Mouse (Mus musculus) induced T-regulatory cell, adult 2 months (primary cell): ENCODE measurements around the gene Slc25a51.

ENCODE experiments used
- DNase-seq: peaks from one replicate; pipeline ENCODE4 v3.0.0-alpha.2; 2012; ENCODE audit warnings: low read depth

The Slc25a51 gene

DNA sequence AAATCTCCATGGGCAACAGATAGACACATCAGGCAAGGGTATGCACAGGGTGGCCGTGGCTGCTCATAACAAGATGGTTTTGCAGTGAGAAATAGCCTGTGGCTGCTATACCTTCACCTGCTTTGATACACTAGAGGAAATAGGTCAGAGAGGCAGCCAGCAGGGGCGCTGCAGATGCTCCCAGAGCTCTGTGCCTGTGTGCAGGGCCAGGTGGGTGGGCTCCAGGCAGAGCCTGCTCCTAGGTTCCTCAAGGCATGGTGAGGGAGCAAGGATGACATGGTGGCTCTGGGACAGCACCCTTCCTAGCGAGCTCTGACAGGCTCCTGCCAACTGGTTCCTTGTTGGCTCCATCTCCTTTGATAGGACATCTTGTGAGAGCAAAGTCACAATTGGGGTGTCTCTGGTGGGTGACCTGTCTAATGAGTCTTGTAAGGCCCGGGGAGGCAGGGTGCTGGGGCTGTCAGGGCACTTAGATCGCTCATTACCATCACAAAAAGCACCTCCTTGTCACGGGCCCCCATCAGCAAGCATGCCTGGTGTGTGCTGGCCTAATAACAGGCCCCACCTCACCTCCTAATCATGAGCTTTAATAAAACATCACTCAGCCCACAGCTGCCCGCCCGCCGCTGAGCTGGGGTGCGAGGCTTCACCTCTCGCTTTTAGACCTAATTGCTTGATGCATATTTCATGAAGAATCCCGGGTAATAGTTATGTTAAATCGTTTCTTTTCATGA is 18.3 kb upstream of the Slc25a51 start:
- DNase-seq, result no peak

DNA sequence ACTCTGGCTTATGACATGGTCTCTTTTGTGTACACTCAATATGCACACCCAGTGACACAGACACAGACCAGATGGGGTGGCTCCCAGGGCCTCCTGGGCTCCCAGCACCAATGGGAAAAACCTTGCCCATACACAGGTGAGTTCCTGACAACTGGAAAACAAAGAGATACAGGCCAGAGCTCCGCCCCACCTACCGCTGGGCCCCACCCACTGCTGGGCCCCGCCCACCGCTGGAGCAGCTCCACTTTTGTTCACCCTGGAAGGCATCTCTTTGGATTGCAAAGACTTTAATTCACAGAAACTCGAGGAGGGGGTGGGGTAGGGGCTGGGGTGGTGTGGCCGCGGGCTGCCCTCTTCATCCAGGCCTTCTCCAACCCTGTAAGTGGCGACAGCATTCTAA is 14.8 kb upstream of the Slc25a51 start:
- no peak for DNase-seq

DNA sequence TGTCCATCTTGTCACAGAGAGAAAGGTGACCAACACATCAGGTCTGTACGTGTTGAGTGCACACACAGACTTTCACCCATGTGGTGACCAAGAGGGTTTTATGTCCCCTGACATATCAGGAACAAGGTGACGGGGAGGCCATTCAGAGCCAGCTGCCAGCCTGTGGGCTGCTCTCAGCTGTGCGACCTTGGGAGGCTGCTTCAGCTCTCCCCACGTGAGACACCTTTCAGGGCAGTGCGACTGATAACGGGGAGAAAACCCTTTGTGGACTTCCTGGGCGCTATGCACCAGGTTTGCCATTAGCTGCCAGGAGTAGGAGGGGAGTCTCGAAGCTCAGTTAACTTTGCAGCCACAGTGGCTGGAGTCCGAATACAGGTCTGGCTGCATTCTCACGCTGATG is 14.1 kb upstream of the Slc25a51 start:
- no peak for DNase-seq

DNA sequence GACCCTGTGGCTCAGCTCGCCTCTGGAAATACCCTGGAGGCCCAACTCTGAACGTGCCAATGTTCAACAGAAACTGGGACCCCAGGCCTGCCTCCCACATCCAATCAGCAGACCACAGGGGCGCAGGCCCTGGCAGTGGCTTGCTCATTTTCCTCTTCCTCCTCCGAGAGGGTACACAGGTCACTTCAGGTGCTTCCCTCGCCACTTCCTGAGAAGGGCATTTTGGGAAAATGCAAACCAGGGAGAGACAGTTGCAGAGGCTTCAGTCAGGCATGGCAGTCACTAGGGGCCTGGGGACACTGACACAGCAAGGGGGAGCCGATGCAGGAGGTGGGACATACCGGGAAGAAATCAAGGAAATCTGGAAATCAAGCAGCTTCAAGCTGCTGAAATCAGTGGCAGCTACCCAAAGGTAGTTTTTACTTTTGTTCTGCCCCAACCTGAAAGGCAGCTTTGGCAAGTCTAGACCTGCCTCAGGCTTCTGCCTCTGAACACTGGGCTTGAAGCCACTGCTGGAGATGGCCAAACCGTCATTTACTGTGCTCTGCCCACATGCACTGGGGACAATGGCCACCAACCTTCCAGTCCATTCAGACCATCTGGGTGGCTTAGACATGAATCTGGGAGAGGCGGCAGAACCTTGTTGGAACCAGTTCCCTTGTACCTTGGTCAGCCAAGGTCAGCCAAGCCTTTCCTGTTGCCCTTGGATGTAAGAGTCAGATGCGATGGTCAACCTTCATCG is 13.1 kb upstream of the Slc25a51 start:
- DNase-seq, result no peak

GRCm38 (mm10) chr4:45420733-45421132 is 12.2 kb upstream of the Slc25a51 start:
- DNase-seq, result no peak

- no peak for DNase-seq
Observed at GRCm38 (mm10) chr4:45419051-45419450, 10.5 kb upstream of the Slc25a51 start.

GRCm38 (mm10) chr4:45418229-45418950 is 9.8 kb upstream of the Slc25a51 start:
- peak; percentile 76 for DNase-seq

DNA sequence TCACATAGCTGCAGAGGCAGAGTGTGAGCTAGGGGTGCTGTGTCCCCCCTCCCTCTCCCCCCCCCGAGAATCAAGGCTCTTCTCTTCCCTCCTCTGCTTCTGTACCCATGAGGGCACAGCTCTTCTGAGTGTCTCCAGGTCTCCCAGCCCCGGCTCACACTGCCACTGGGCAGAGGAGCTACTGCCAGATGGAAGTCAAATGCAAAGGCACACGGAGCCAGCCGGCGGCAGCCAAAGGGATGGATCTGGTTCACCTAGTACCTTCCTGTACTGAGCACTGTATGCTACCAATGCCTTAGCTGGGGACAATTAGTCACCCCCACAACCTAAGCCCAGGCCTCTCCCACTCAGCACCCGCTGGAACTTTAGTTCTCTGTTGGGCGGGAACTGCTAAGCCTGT is 7.7 kb upstream of the Slc25a51 start:
- no peak for DNase-seq

DNA sequence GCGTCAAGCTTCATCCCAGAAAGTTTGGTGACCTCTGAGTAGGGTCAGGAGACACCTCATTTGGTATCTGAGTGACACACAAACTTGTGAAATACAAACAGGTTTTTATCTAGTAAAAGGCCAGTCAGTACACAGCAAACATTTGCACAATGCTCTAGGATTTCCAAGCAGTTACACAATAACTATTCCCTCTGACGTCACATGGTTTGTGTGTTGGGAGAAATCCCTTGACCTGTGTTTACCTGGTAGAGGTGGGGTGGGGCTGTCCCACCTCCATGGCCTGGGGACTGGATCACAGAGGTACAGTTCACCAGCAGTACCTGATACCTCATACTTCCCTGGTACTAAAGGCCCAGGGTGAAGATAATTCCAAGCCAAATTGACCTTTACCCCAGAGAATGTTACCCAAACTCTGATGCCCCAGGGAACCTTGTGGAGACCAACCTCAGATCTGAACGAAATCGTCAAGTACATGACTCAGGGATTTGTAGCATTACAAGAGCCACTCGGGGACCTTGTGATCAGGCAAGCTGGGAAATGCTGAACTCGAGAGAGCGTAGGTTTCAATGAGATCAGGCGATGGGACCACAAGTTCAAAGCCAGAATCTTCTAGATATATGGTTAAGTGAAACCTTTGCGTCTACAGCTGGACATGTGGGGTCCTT is 5.2 kb upstream of the Slc25a51 start:
- no peak for DNase-seq

- DNase-seq, result no peak
Observed at GRCm38 (mm10) chr4:45412433-45413192, 4.0 kb upstream of the Slc25a51 start.

- DNase-seq, result no peak
Observed at GRCm38 (mm10) chr4:45411181-45411790, 2.7 kb upstream of the Slc25a51 start.

DNA sequence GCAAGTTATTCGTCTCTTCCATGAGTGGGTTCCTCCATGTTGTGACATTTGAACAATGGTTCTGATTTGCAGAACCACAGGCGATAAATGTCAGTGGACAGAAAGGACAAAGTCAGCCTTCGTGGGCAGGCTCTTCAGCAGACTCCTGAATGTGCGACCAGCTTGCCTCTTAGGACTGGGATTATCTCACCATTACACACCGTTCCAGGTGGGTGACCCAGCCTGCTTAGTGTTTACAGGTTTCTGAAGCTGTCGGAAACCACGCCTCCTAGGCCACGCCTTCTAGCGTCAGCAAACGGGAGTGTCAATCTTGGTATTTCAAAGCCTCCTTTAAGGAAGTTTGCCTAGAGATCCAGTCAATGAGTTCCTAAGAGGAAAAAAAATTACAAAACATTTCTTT is 704 bp upstream of the Slc25a51 start:
- DNase-seq, result peak; percentile 94

- peak; percentile 77 for DNase-seq
Observed at GRCm38 (mm10) chr4:45407703-45408334, 747 bp downstream of the Slc25a51 start.

DNA sequence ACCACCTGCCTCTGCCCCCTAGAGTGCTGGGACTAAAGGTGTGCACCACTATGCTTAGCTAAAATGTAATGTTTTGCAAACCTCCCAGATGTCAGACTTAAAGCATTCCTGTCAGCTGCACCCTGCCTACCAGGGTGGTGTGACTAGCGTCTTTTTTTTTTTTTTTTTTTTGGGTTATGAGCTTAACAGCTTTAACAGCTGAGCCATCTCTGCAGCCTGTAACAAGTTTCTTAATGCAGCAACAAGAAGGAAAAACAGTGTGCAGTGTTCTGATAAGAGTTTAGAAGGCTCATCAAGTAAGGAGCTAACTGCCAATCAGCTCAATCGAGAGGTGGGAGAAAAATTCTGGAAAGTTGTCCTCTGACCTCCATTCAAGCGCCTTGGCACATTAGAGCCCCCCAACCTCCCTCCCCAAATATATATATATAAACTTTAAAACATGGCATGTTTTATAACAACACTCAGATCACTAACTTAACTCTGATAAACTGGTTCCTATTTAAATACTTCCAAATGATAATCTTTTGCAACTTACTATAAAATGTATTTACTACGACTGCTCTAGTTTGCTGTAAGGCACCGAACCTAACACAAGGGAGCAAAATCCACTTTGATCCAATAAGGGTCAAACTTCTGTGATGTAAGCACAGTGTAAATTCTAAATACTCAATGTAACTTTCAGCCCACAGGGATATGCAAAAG is 1.4 kb downstream of the Slc25a51 start:
- no peak for DNase-seq

GRCm38 (mm10) chr4:45406397-45406796 is 2.2 kb downstream of the Slc25a51 start:
- no peak for DNase-seq

GRCm38 (mm10) chr4:45405315-45405714 is 3.3 kb downstream of the Slc25a51 start:
- DNase-seq, result no peak

DNA sequence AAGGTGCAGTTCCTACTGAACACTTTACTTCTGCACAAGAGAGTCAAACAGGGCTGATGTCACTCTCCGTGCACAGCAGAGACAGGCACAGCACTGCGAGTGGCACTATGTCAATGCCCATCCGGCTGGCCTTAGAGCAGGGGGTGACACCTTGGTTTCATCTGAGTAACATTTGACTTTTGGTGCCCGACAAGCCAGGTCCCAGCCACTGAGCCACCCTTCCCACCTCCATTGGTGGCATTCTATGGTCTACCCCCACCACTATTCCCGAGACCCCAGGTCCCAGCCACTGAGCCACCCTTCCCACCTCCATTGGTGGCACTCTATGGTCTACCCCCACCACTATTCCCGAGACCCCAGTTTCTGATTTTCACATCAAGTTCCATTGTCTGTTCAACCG is 4.5 kb downstream of the Slc25a51 start:
- DNase-seq, result no peak

DNA sequence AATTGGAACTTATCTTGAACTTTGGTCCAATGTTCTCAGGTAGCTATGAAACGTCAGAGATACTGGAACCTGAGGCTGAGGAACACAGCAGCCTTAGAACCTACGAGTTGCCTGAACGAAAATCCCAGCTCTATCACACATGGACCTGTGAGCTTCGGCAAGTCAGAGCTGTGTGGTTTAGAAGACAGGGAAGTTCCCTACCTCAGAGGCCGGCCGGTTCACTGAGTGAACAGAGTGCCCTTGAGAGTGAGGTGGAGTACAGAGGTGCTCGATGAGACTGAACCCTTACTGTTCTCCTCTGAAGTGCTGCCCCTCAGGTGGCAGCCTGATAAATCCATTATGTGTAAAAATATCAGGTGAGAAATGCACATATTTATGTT is 5.1 kb downstream of the Slc25a51 start:
- DNase-seq, result no peak

DNA sequence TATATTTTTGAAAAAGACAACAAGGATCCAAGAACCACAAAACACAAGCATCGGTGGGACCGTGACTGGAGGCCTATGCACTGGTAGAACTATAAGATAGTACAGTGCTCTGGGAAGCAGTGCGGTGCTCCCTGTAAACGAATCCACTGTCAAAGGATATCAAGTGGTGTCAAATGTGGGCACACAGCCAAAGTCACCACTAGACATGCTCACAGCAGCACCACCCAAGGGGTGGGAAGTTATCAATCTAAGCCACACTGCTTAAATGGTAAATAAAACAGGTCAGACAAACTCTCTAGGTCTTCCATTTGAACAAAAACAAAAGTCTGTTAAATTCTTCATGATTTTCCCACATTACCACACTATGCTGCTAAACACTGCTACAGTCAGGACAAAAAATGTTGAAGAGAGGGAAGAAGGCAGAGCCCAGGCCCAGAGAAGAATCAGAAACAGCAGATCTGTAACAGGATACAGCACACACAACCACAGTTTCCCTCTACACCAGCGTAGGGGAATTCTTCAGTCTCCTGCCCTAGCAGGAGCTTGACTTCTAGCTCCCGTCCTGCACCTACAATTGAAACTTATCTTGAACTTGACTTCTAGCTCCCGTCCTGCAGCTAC is 5.6 kb downstream of the Slc25a51 start:
- DNase-seq, result peak; percentile 39

GRCm38 (mm10) chr4:45402281-45402680 is 6.3 kb downstream of the Slc25a51 start:
- no peak for DNase-seq
